Mouse (Mus musculus): ENCODE data around the gene Smok3b. TPM values are rescaled to one million over a fixed set of nuclear protein-coding genes. Genes with fewer than 3 reads are reported as not detected.
"Not testable (repeated sequence)": the region's sequence is repeated elsewhere in the genome, so short reads cannot be mapped to it uniquely, and the experiment has no call there.

Smok3b gene
- not detected in 2 replicates for polyA plus RNA-seq (2016; fragmentation: Nextera tagmentation; extraction: Ambion mirVana)

GRCm38 (mm10) chr5:138020961-138021479, at the start of gene Smok3b, which contains the start of gene Smok3a:
TSS of gene Smok3b (plus strand) at chr5:138021429.
TSS of gene Smok3a (plus strand) at chr5:138021261.
- not testable (repeated sequence) for H3K27me3 ChIP-seq (ENCODE audit: low read depth, poor library complexity, severe bottlenecking); H3K9me3 ChIP-seq (replicated peaks); H3K27ac ChIP-seq (replicated peaks); DNase-seq (ENCODE audit: low spot score); H3K4me1 ChIP-seq; H3K36me3 ChIP-seq; H3K4me3 ChIP-seq
- WGBS = 86% methylated on average over 3 of the region's 7 CpGs

GRCm38 (mm10) chr5:137973161-137973560, 48.1 kb upstream of the Smok3b start:
- no peaks in the 10 kb centered on the region for H3K9me3 ChIP-seq (replicated peaks)
- H3K36me3 ChIP-seq = no peaks in the 10 kb centered on the region
- no peak overlapping the region for H3K27ac ChIP-seq (replicated peaks)
- no peaks in the 10 kb centered on the region for H3K4me1 ChIP-seq
- DNase-seq (ENCODE audit: low spot score) = no peak
- 75% methylated on average over 2 of the region's 2 CpGs for WGBS
- H3K27me3 ChIP-seq (ENCODE audit: low read depth, poor library complexity, severe bottlenecking) = no peaks in the 10 kb centered on the region
- H3K4me3 ChIP-seq = no peak overlapping the region

GRCm38 (mm10) chr5:137973738-137974137, 47.5 kb upstream of the Smok3b start:
- H3K9me3 ChIP-seq (replicated peaks) = no peaks in the 10 kb centered on the region
- no peaks in the 10 kb centered on the region for H3K27me3 ChIP-seq (ENCODE audit: low read depth, poor library complexity, severe bottlenecking)
- no peaks in the 10 kb centered on the region for H3K36me3 ChIP-seq
- H3K27ac ChIP-seq (replicated peaks) = no peak overlapping the region
- H3K4me3 ChIP-seq = no peak overlapping the region
- no peaks in the 10 kb centered on the region for H3K4me1 ChIP-seq
- DNase-seq (ENCODE audit: low spot score) = no peak
- 58% methylated on average over 3 of the region's 3 CpGs for WGBS

- 68% methylated on average over 3 of the region's 3 CpGs for WGBS
Observed at GRCm38 (mm10) chr5:137974724-137975123, 46.5 kb upstream of the Smok3b start.

GRCm38 (mm10) chr5:137975434-137975833, 45.8 kb upstream of the Smok3b start:
- Histone ChIP-seq H3K36me3 (no peaks in the 10 kb centered on the region), H3K4me3 (no peak overlapping the region), H3K27ac (replicated peaks) (no peak overlapping the region), H3K4me1 (no peaks in the 10 kb centered on the region), H3K9me3 (replicated peaks) (no peaks in the 10 kb centered on the region), H3K27me3 (ENCODE audit: low read depth, poor library complexity, severe bottlenecking) (no peaks in the 10 kb centered on the region)
- DNase-seq (ENCODE audit: low spot score) = no peak
- 69% methylated on average over 1 of the region's 1 CpGs for WGBS

More at GRCm38 (mm10) chr5:137974724-137975123, 46.5 kb upstream of the Smok3b start:
- H3K27ac ChIP-seq (replicated peaks) = no peak overlapping the region
- H3K36me3 ChIP-seq = no peaks in the 10 kb centered on the region
- no peaks in the 10 kb centered on the region for H3K27me3 ChIP-seq (ENCODE audit: low read depth, poor library complexity, severe bottlenecking)
- DNase-seq (ENCODE audit: low spot score) = no peak
- no peak overlapping the region for H3K4me3 ChIP-seq
- no peaks in the 10 kb centered on the region for H3K4me1 ChIP-seq
- H3K9me3 ChIP-seq (replicated peaks) = no peaks in the 10 kb centered on the region

GRCm38 (mm10) chr5:137977291-137977690, 43.9 kb upstream of the Smok3b start:
- no peak for DNase-seq (ENCODE audit: low spot score)
- H3K4me3 ChIP-seq = no peak overlapping the region
- no peaks in the 10 kb centered on the region for H3K4me1 ChIP-seq
- H3K27me3 ChIP-seq (ENCODE audit: low read depth, poor library complexity, severe bottlenecking) = no peaks in the 10 kb centered on the region
- no peaks in the 10 kb centered on the region for H3K9me3 ChIP-seq (replicated peaks)
- 47% methylated on average over 1 of the region's 1 CpGs for WGBS
- H3K27ac ChIP-seq (replicated peaks) = no peak overlapping the region
- no peaks in the 10 kb centered on the region for H3K36me3 ChIP-seq

- no peak for DNase-seq (ENCODE audit: low spot score)
- Histone ChIP-seq H3K36me3 (no peaks in the 10 kb centered on the region), H3K4me1 (no peaks in the 10 kb centered on the region), H3K27ac (replicated peaks) (no peak overlapping the region), H3K9me3 (replicated peaks) (no peaks in the 10 kb centered on the region), H3K4me3 (no peak overlapping the region), H3K27me3 (ENCODE audit: low read depth, poor library complexity, severe bottlenecking) (no peaks in the 10 kb centered on the region)
- 76% methylated on average over 2 of the region's 2 CpGs for WGBS
Observed at GRCm38 (mm10) chr5:137979081-137979480, 42.1 kb upstream of the Smok3b start.

GRCm38 (mm10) chr5:137981300-137981699, 39.9 kb upstream of the Smok3b start, which contains the start of gene Azgp1:
TSS of gene Azgp1 (plus strand) at chr5:137981520.
- no peaks in the 10 kb centered on the region for H3K27me3 ChIP-seq (ENCODE audit: low read depth, poor library complexity, severe bottlenecking)
- no peak within 1 kb of the TSS for H3K27ac ChIP-seq (replicated peaks)
- H3K4me3 ChIP-seq = no peak within 1 kb of the TSS
- no peaks in the 10 kb centered on the region for H3K4me1 ChIP-seq
- H3K9me3 ChIP-seq (replicated peaks) = no peaks in the 10 kb centered on the region
- H3K36me3 ChIP-seq = no peaks in the 10 kb centered on the region
- WGBS = 89% methylated on average over 4 of the region's 4 CpGs
- no peak for DNase-seq (ENCODE audit: low spot score)

- H3K4me3 ChIP-seq = no peak overlapping the region
- WGBS = 76% methylated on average over 1 of the region's 1 CpGs
- no peaks in the 10 kb centered on the region for H3K27me3 ChIP-seq (ENCODE audit: low read depth, poor library complexity, severe bottlenecking)
- no peaks in the 10 kb centered on the region for H3K4me1 ChIP-seq
- no peak for DNase-seq (ENCODE audit: low spot score)
- no peak overlapping the region for H3K27ac ChIP-seq (replicated peaks)
- H3K9me3 ChIP-seq (replicated peaks) = no peaks in the 10 kb centered on the region
- H3K36me3 ChIP-seq = no peaks in the 10 kb centered on the region
Observed at GRCm38 (mm10) chr5:137986351-137986750, 34.9 kb upstream of the Smok3b start.

GRCm38 (mm10) chr5:138009437-138009836, 11.8 kb upstream of the Smok3b start:
- H3K9me3 ChIP-seq (replicated peaks) = no peaks in the 10 kb centered on the region; the same call in 1 of the 2 replicates
- H3K27ac ChIP-seq (replicated peaks) = no peak overlapping the region
- H3K36me3 ChIP-seq = no peaks in the 10 kb centered on the region
- WGBS = 91% methylated on average over 5 of the region's 5 CpGs
- H3K4me3 ChIP-seq = no peak overlapping the region
- H3K27me3 ChIP-seq (ENCODE audit: low read depth, poor library complexity, severe bottlenecking) = no peaks in the 10 kb centered on the region
- no peaks in the 10 kb centered on the region for H3K4me1 ChIP-seq
- DNase-seq (ENCODE audit: low spot score) = no peak

- Histone ChIP-seq H3K27me3 (ENCODE audit: low read depth, poor library complexity, severe bottlenecking) (no peaks in the 10 kb centered on the region), H3K9me3 (replicated peaks) (no peaks in the 10 kb centered on the region), H3K4me1 (no peaks in the 10 kb centered on the region), H3K4me3 (no peak overlapping the region), H3K36me3 (no peaks in the 10 kb centered on the region), H3K27ac (replicated peaks) (no peak overlapping the region)
- whole genome bisulfite sequencing = 88% methylated on average over 5 of the region's 5 CpGs
- no peak for DNase-seq (ENCODE audit: low spot score)
Observed at GRCm38 (mm10) chr5:138012382-138012781, 8.8 kb upstream of the Smok3b start.

GRCm38 (mm10) chr5:138016530-138016929, 4.7 kb upstream of the Smok3b start:
- WGBS = 100% methylated on average over 2 of the region's 2 CpGs
- no peaks in the 10 kb centered on the region for H3K36me3 ChIP-seq
- no peak overlapping the region for H3K4me3 ChIP-seq
- no peak overlapping the region for H3K27ac ChIP-seq (replicated peaks)
- H3K4me1 ChIP-seq = no peaks in the 10 kb centered on the region
- no peaks in the 10 kb centered on the region for H3K27me3 ChIP-seq (ENCODE audit: low read depth, poor library complexity, severe bottlenecking)
- no peaks in the 10 kb centered on the region for H3K9me3 ChIP-seq (replicated peaks)
- no peak for DNase-seq (ENCODE audit: low spot score)

- H3K4me3 ChIP-seq = no peak overlapping the region
- no peaks in the 10 kb centered on the region for H3K36me3 ChIP-seq
- no peak for DNase-seq (ENCODE audit: low spot score)
- H3K27me3 ChIP-seq (ENCODE audit: low read depth, poor library complexity, severe bottlenecking) = no peaks in the 10 kb centered on the region
- H3K27ac ChIP-seq (replicated peaks) = no peak overlapping the region
- no peaks in the 10 kb centered on the region for H3K4me1 ChIP-seq
- no peaks in the 10 kb centered on the region for H3K9me3 ChIP-seq (replicated peaks)
Observed at GRCm38 (mm10) chr5:138016997-138017396, 4.2 kb upstream of the Smok3b start.

GRCm38 (mm10) chr5:138019577-138019976, 1.7 kb upstream of the Smok3b start:
- DNase-seq (ENCODE audit: low spot score); H3K9me3 ChIP-seq (replicated peaks); H3K27ac ChIP-seq (replicated peaks); H3K4me1 ChIP-seq; H3K36me3 ChIP-seq; H3K4me3 ChIP-seq; H3K27me3 ChIP-seq (ENCODE audit: low read depth, poor library complexity, severe bottlenecking): not testable (repeated sequence)
- 91% methylated on average over 4 of the region's 4 CpGs for WGBS
